Mouse (Mus musculus): ENCODE data around the gene Rph3a. TPM values are rescaled to one million over a fixed set of nuclear protein-coding genes. Genes with fewer than 3 reads are reported as not detected.

Gene Rph3a
- polyA plus RNA-seq (2012; ENCODE audit: insufficient read depth, insufficient read length, missing spikeins) = not detected in 2 replicates

- H3K27ac ChIP-seq (replicated peaks; ENCODE audit: low read depth, low read length) = no peak within 1 kb of the TSS
- no peaks in the 10 kb centered on the region for H3K4me1 ChIP-seq (ENCODE audit: control insufficient read depth, insufficient read depth, insufficient read length, low read length)
- H3K4me3 ChIP-seq (ENCODE audit: insufficient read depth, low read depth, low read length) = no peak within 1 kb of the TSS
Measured at GRCm38 (mm10) chr5:121009811-121010569, at the start of gene Rph3a. TSS of gene Rph3a (minus strand) at chr5:121010092.

GRCm38 (mm10) chr5:121058261-121058660 is 48.4 kb upstream of the Rph3a start:
- Histone ChIP-seq H3K27ac (replicated peaks; ENCODE audit: low read depth, low read length) (no peak overlapping the region), H3K4me1 (ENCODE audit: control insufficient read depth, insufficient read depth, insufficient read length, low read length) (no peaks in the 10 kb centered on the region), H3K4me3 (ENCODE audit: insufficient read depth, low read depth, low read length) (no peak overlapping the region)

GRCm38 (mm10) chr5:121053886-121054285 is 44.0 kb upstream of the Rph3a start:
- Histone ChIP-seq H3K4me1 (ENCODE audit: control insufficient read depth, insufficient read depth, insufficient read length, low read length) (no peaks in the 10 kb centered on the region), H3K27ac (replicated peaks; ENCODE audit: low read depth, low read length) (no peak overlapping the region), H3K4me3 (ENCODE audit: insufficient read depth, low read depth, low read length) (no peak overlapping the region)

GRCm38 (mm10) chr5:121041791-121042190 is 31.9 kb upstream of the Rph3a start:
- Histone ChIP-seq H3K4me3 (ENCODE audit: insufficient read depth, low read depth, low read length) (no peak overlapping the region), H3K27ac (replicated peaks; ENCODE audit: low read depth, low read length) (no peak overlapping the region), H3K4me1 (ENCODE audit: control insufficient read depth, insufficient read depth, insufficient read length, low read length) (no peaks in the 10 kb centered on the region)

GRCm38 (mm10) chr5:121039465-121039864 is 29.6 kb upstream of the Rph3a start:
- Histone ChIP-seq H3K4me1 (ENCODE audit: control insufficient read depth, insufficient read depth, insufficient read length, low read length) (no peaks in the 10 kb centered on the region), H3K27ac (replicated peaks; ENCODE audit: low read depth, low read length) (no peak overlapping the region), H3K4me3 (ENCODE audit: insufficient read depth, low read depth, low read length) (no peak overlapping the region)

GRCm38 (mm10) chr5:121030161-121030560 is 20.3 kb upstream of the Rph3a start:
- Histone ChIP-seq H3K4me3 (ENCODE audit: insufficient read depth, low read depth, low read length) (no peak overlapping the region), H3K4me1 (ENCODE audit: control insufficient read depth, insufficient read depth, insufficient read length, low read length) (no peaks in the 10 kb centered on the region), H3K27ac (replicated peaks; ENCODE audit: low read depth, low read length) (no peak overlapping the region)

- Histone ChIP-seq H3K4me1 (ENCODE audit: control insufficient read depth, insufficient read depth, insufficient read length, low read length) (no peaks in the 10 kb centered on the region), H3K27ac (replicated peaks; ENCODE audit: low read depth, low read length) (no peak overlapping the region), H3K4me3 (ENCODE audit: insufficient read depth, low read depth, low read length) (no peak overlapping the region)
Measured at GRCm38 (mm10) chr5:121019505-121019904, 9.6 kb upstream of the Rph3a start.

- Histone ChIP-seq H3K4me1 (ENCODE audit: control insufficient read depth, insufficient read depth, insufficient read length, low read length) (no peaks in the 10 kb centered on the region), H3K27ac (replicated peaks; ENCODE audit: low read depth, low read length) (no peak overlapping the region)
Measured at GRCm38 (mm10) chr5:121017699-121018098, 7.8 kb upstream of the Rph3a start.

GRCm38 (mm10) chr5:121016405-121016804 is 6.5 kb upstream of the Rph3a start:
- H3K4me1 ChIP-seq (ENCODE audit: control insufficient read depth, insufficient read depth, insufficient read length, low read length) = no peaks in the 10 kb centered on the region
- no peak overlapping the region for H3K4me3 ChIP-seq (ENCODE audit: insufficient read depth, low read depth, low read length)
- H3K27ac ChIP-seq (replicated peaks; ENCODE audit: low read depth, low read length) = no peak overlapping the region

More at GRCm38 (mm10) chr5:121017699-121018098, 7.8 kb upstream of the Rph3a start:
- H3K4me3 ChIP-seq (ENCODE audit: insufficient read depth, low read depth, low read length) = no peak overlapping the region

GRCm38 (mm10) chr5:121014496-121014895 is 4.6 kb upstream of the Rph3a start:
- H3K4me1 ChIP-seq (ENCODE audit: control insufficient read depth, insufficient read depth, insufficient read length, low read length) = no peaks in the 10 kb centered on the region
- H3K27ac ChIP-seq (replicated peaks; ENCODE audit: low read depth, low read length) = no peak overlapping the region
- no peak overlapping the region for H3K4me3 ChIP-seq (ENCODE audit: insufficient read depth, low read depth, low read length)

- Histone ChIP-seq H3K27ac (replicated peaks; ENCODE audit: low read depth, low read length) (no peak overlapping the region), H3K4me3 (ENCODE audit: insufficient read depth, low read depth, low read length) (no peak overlapping the region), H3K4me1 (ENCODE audit: control insufficient read depth, insufficient read depth, insufficient read length, low read length) (no peaks in the 10 kb centered on the region)
Measured at GRCm38 (mm10) chr5:121011962-121012361, 2.1 kb upstream of the Rph3a start.

- no peak overlapping the region for H3K27ac ChIP-seq (replicated peaks; ENCODE audit: low read depth, low read length)
- no peaks in the 10 kb centered on the region for H3K4me1 ChIP-seq (ENCODE audit: control insufficient read depth, insufficient read depth, insufficient read length, low read length)
- no peak overlapping the region for H3K4me3 ChIP-seq (ENCODE audit: insufficient read depth, low read depth, low read length)
Measured at GRCm38 (mm10) chr5:121009406-121009805, 486 bp downstream of the Rph3a start.

- Histone ChIP-seq H3K4me3 (ENCODE audit: insufficient read depth, low read depth, low read length) (no peak overlapping the region), H3K27ac (replicated peaks; ENCODE audit: low read depth, low read length) (no peak overlapping the region), H3K4me1 (ENCODE audit: control insufficient read depth, insufficient read depth, insufficient read length, low read length) (no peaks in the 10 kb centered on the region)
Measured at GRCm38 (mm10) chr5:121008411-121009239, 1.3 kb downstream of the Rph3a start.

- H3K4me3 ChIP-seq (ENCODE audit: insufficient read depth, low read depth, low read length) = no peak overlapping the region
- H3K4me1 ChIP-seq (ENCODE audit: control insufficient read depth, insufficient read depth, insufficient read length, low read length) = no peaks in the 10 kb centered on the region
- no peak overlapping the region for H3K27ac ChIP-seq (replicated peaks; ENCODE audit: low read depth, low read length)
Measured at GRCm38 (mm10) chr5:121007563-121007962, 2.3 kb downstream of the Rph3a start.

GRCm38 (mm10) chr5:121007130-121007529 is 2.8 kb downstream of the Rph3a start:
- H3K27ac ChIP-seq (replicated peaks; ENCODE audit: low read depth, low read length) = no peak overlapping the region
- H3K4me3 ChIP-seq (ENCODE audit: insufficient read depth, low read depth, low read length) = no peak overlapping the region
- H3K4me1 ChIP-seq (ENCODE audit: control insufficient read depth, insufficient read depth, insufficient read length, low read length) = no peaks in the 10 kb centered on the region

Data from brown adipose tissue, adult 24 weeks (tissue).